Mouse (Mus musculus) heart, embryonic 12.5 days (tissue): ENCODE results near the gene Rnasel. TPM values are rescaled to one million over a fixed set of nuclear protein-coding genes. Genes with fewer than 3 reads are reported as not detected.
A peak's percentile ranks its signal among the peaks of the same experiment; 100 is the strongest.

Source experiments
- ATAC-seq: fragments of 200-750 bp; cut with Nextera tagmentation; 2 replicates; pipeline ENCODE4 v1.8.0; 2017; ENCODE audit warnings: moderate TSS enrichment, moderate library complexity; ENCODE audit not compliant: insufficient number of reproducible peaks, low FRiP score
- H3K27ac ChIP-seq: fragments of 300-500 bp; sonication (generic); 2 replicates; pipeline ENCODE4 v1.5.1; 2016; ENCODE audit warnings: mild to moderate bottlenecking, moderate library complexity; ENCODE audit not compliant: poor library complexity, severe bottlenecking
- H3K27me3 ChIP-seq: fragments of 300-500 bp; sonication (generic); replicated peaks from 2 replicates; pipeline ENCODE4 v1.6.1; 2016; ENCODE audit warnings: mild to moderate bottlenecking, moderate library complexity
- H3K36me3 ChIP-seq: fragments of 300-500 bp; sonication (generic); 2 replicates; pipeline ENCODE4 v1.6.1; 2016; ENCODE audit warnings: mild to moderate bottlenecking, moderate library complexity
- H3K4me1 ChIP-seq: fragments of 300-500 bp; sonication (generic); replicated peaks from 2 replicates; pipeline ENCODE4 v1.6.1; 2016; ENCODE audit warnings: mild to moderate bottlenecking
- H3K4me2 ChIP-seq: fragments of 300-500 bp; sonication (generic); 2 replicates; pipeline ENCODE4 v1.6.1; 2016; ENCODE audit warnings: mild to moderate bottlenecking, moderate library complexity
- H3K4me3 ChIP-seq: fragments of 300-500 bp; sonication (generic); 2 replicates; pipeline ENCODE4 v1.5.1; 2016; ENCODE audit warnings: mild to moderate bottlenecking
- H3K9ac ChIP-seq: fragments of 300-500 bp; sonication (generic); 2 replicates; pipeline ENCODE4 v1.6.1; 2016; ENCODE audit warnings: mild to moderate bottlenecking, moderate library complexity
- H3K9me3 ChIP-seq: fragments of 300-500 bp; sonication (generic); replicated peaks from 2 replicates; pipeline ENCODE4 v1.6.1; 2016; ENCODE audit warnings: mild to moderate bottlenecking, moderate library complexity
- WGBS: fragments of 180-500 bp; shearing (Covaris S2); methylation state at CpG from one replicate; pipeline ENCODE4 v1.1.7; 2016; 5-methylcytosine and 5-hydroxymethylcytosine counted together
- polyA plus RNA-seq: library from polyadenylated mRNA; unstranded; fragments of >200 nt; fragmentation: Nextera tagmentation; extraction: Ambion mirVana; gene quantifications from 2 replicates; pipeline ENCODE4 v1.2.1, GENCODE M21; 2016

Gene Rnasel
- 11.8 and 12.8 TPM in 2 replicates for polyA plus RNA-seq

GRCm38 (mm10) chr1:153749211-153749801 lies at the start of gene Rnasel:
Gene Rnasel (plus strand): TSS chr1:153749426.
- H3K9me3 ChIP-seq, result no peaks in the 10 kb centered on the region
- ATAC-seq, result peak; percentile 65
- WGBS, result 7% methylated on average over 18 of the region's 18 CpGs

GRCm38 (mm10) chr1:153700448-153701063 lies 48.7 kb upstream of the Rnasel start:
- WGBS, result 80% methylated on average over 11 of the region's 11 CpGs
- Histone ChIP-seq H3K27me3 (peaks cover 10% of the 10 kb centered on the region; the same call in 1 of the 2 replicates), H3K36me3 (no peaks in the 10 kb centered on the region), H3K4me2 (no peak overlapping the region), H3K9ac (no peak overlapping the region), H3K27ac (no peak overlapping the region), H3K4me3 (no peak overlapping the region), H3K4me1 (peaks cover 17% of the 10 kb centered on the region), H3K9me3 (no peaks in the 10 kb centered on the region)
- no peak for ATAC-seq

More at GRCm38 (mm10) chr1:153749211-153749801, at the start of gene Rnasel:
- peak within 1 kb of the TSS; percentile 47 for H3K4me3 ChIP-seq
- H3K9ac ChIP-seq, result peak within 1 kb of the TSS; percentile 75
- 0 out of 2 replicates have a peak, but pooled peaks cover 3% of the 10 kb centered on the region for H3K27me3 ChIP-seq
- peaks cover 38% of the 10 kb centered on the region for H3K4me1 ChIP-seq
- no peaks in the 10 kb centered on the region for H3K36me3 ChIP-seq
- peak within 1 kb of the TSS; percentile 67 for H3K4me2 ChIP-seq
- H3K27ac ChIP-seq, result peak within 1 kb of the TSS; percentile 62

GRCm38 (mm10) chr1:153701461-153701860 lies 47.8 kb upstream of the Rnasel start:
- Histone ChIP-seq H3K4me2 (no peak overlapping the region), H3K9ac (no peak overlapping the region), H3K4me3 (no peak overlapping the region), H3K27me3 (peaks cover 10% of the 10 kb centered on the region; the same call in 1 of the 2 replicates), H3K36me3 (no peaks in the 10 kb centered on the region), H3K27ac (no peak overlapping the region), H3K4me1 (peaks cover 17% of the 10 kb centered on the region), H3K9me3 (no peaks in the 10 kb centered on the region)
- no peak for ATAC-seq
- 81% methylated on average over 1 of the region's 1 CpGs for WGBS

- H3K27ac ChIP-seq, result no peak overlapping the region
- H3K4me3 ChIP-seq, result no peak overlapping the region
- H3K4me1 ChIP-seq, result peaks cover 17% of the 10 kb centered on the region
These were observed 46.9 kb upstream of the Rnasel start for GRCm38 (mm10) chr1:153702166-153702852.

GRCm38 (mm10) chr1:153702853-153703410 lies 46.3 kb upstream of the Rnasel start:
- Histone ChIP-seq H3K36me3 (no peaks in the 10 kb centered on the region), H3K4me1 (peaks cover 17% of the 10 kb centered on the region), H3K9ac (no peak overlapping the region), H3K27me3 (0 out of 2 replicates have a peak, but pooled peaks cover 3% of the 10 kb centered on the region), H3K4me3 (no peak overlapping the region), H3K9me3 (no peaks in the 10 kb centered on the region), H3K27ac (no peak overlapping the region), H3K4me2 (no peak overlapping the region)
- ATAC-seq, result no peak
- 71% methylated on average over 8 of the region's 8 CpGs for WGBS

More at GRCm38 (mm10) chr1:153702166-153702852, 46.9 kb upstream of the Rnasel start:
- 0 out of 2 replicates have a peak, but pooled peaks cover 3% of the 10 kb centered on the region for H3K27me3 ChIP-seq
- WGBS, result 70% methylated on average over 8 of the region's 8 CpGs
- no peaks in the 10 kb centered on the region for H3K36me3 ChIP-seq
- H3K4me2 ChIP-seq, result no peak overlapping the region
- ATAC-seq, result no peak
- no peak overlapping the region for H3K9ac ChIP-seq
- no peaks in the 10 kb centered on the region for H3K9me3 ChIP-seq

- no peaks in the 10 kb centered on the region for H3K36me3 ChIP-seq
- H3K9me3 ChIP-seq, result no peaks in the 10 kb centered on the region
- no peak for ATAC-seq
- no peak overlapping the region for H3K4me3 ChIP-seq
- H3K9ac ChIP-seq, result no peak overlapping the region
- H3K27me3 ChIP-seq, result 0 out of 2 replicates have a peak, but pooled peaks cover 3% of the 10 kb centered on the region
- H3K27ac ChIP-seq, result no peak overlapping the region
- peak overlapping the region; percentile 45 for H3K4me2 ChIP-seq
- 13% methylated on average over 12 of the region's 12 CpGs for WGBS
- H3K4me1 ChIP-seq, result peaks cover 17% of the 10 kb centered on the region
These were observed 45.7 kb upstream of the Rnasel start for GRCm38 (mm10) chr1:153703445-153703991.

- no peaks in the 10 kb centered on the region for H3K36me3 ChIP-seq
- no peak overlapping the region for H3K4me3 ChIP-seq
- WGBS, result 13% methylated on average over 7 of the region's 7 CpGs
- peak overlapping the region; percentile 45; the same call in 1 of the 2 replicates for H3K4me2 ChIP-seq
- no peaks in the 10 kb centered on the region for H3K9me3 ChIP-seq
- H3K9ac ChIP-seq, result no peak overlapping the region
- no peak for ATAC-seq
- H3K27ac ChIP-seq, result no peak overlapping the region
- 0 out of 2 replicates have a peak, but pooled peaks cover 3% of the 10 kb centered on the region for H3K27me3 ChIP-seq
- peaks cover 17% of the 10 kb centered on the region for H3K4me1 ChIP-seq
These were observed 45.1 kb upstream of the Rnasel start for GRCm38 (mm10) chr1:153704174-153704573.

- Histone ChIP-seq H3K4me1 (peaks cover 23% of the 10 kb centered on the region), H3K9ac (no peak overlapping the region), H3K9me3 (no peaks in the 10 kb centered on the region), H3K27ac (no peak overlapping the region), H3K4me3 (no peak overlapping the region), H3K4me2 (no peak overlapping the region), H3K36me3 (no peaks in the 10 kb centered on the region), H3K27me3 (0 out of 2 replicates have a peak, but pooled peaks cover 3% of the 10 kb centered on the region)
- no peak for ATAC-seq
- 43% methylated on average over 3 of the region's 3 CpGs for WGBS
These were observed 44.2 kb upstream of the Rnasel start for GRCm38 (mm10) chr1:153704996-153705395.

GRCm38 (mm10) chr1:153708626-153709025 lies 40.6 kb upstream of the Rnasel start:
- Histone ChIP-seq H3K4me3 (no peak overlapping the region), H3K27me3 (0 out of 2 replicates have a peak, but pooled peaks cover 3% of the 10 kb centered on the region), H3K9me3 (no peaks in the 10 kb centered on the region), H3K27ac (no peak overlapping the region), H3K36me3 (no peaks in the 10 kb centered on the region), H3K4me2 (no peak overlapping the region), H3K4me1 (peaks cover 13% of the 10 kb centered on the region), H3K9ac (no peak overlapping the region)
- 81% methylated on average over 5 of the region's 5 CpGs for WGBS
- ATAC-seq, result no peak

- Histone ChIP-seq H3K27ac (no peak overlapping the region), H3K9me3 (no peaks in the 10 kb centered on the region), H3K4me2 (no peak overlapping the region), H3K4me1 (peaks cover 6% of the 10 kb centered on the region), H3K36me3 (no peaks in the 10 kb centered on the region), H3K27me3 (0 out of 2 replicates have a peak, but pooled peaks cover 3% of the 10 kb centered on the region), H3K9ac (no peak overlapping the region), H3K4me3 (no peak overlapping the region)
- WGBS, result 40% methylated on average over 5 of the region's 5 CpGs
- no peak for ATAC-seq
These were observed 39.8 kb upstream of the Rnasel start for GRCm38 (mm10) chr1:153709451-153709850.
